Mouse (Mus musculus) embryonic facial prominence, embryonic 14.5 days (tissue): ENCODE data around the gene Itpr3. TPM values are rescaled to one million over a fixed set of nuclear protein-coding genes. Genes with fewer than 3 reads are reported as not detected.

Source experiments
- ATAC-seq: fragments of 200-750 bp; cut with Nextera tagmentation; 2 replicates; pipeline ENCODE4 v1.8.0; 2017; ENCODE audit warnings: low read depth, moderate number of reproducible peaks, moderate TSS enrichment
- DNase-seq: peaks from one replicate; pipeline ENCODE4 v3.0.0-alpha.2; 2015; ENCODE audit warnings: low spot score
- H3K27ac ChIP-seq: fragments of 300-500 bp; sonication (generic); replicated peaks from 2 replicates; pipeline ENCODE4 v1.5.1; 2014; ENCODE audit warnings: low read depth, mild to moderate bottlenecking, low read length, moderate library complexity
- H3K27me3 ChIP-seq: fragments of 300-500 bp; sonication (generic); replicated peaks from 2 replicates; pipeline ENCODE4 v1.6.1; 2014; ENCODE audit warnings: low read length; ENCODE audit not compliant: control insufficient read depth, insufficient read depth
- H3K36me3 ChIP-seq: fragments of 300-500 bp; sonication (generic); 2 replicates; pipeline ENCODE4 v1.6.1; 2014; ENCODE audit warnings: low read length, mixed read lengths; ENCODE audit not compliant: control insufficient read depth, insufficient read depth
- H3K4me1 ChIP-seq: fragments of 300-500 bp; sonication (generic); 2 replicates; pipeline ENCODE4 v1.6.1; 2014; ENCODE audit warnings: antibody characterized with exemption, low read length; ENCODE audit not compliant: control insufficient read depth, insufficient read depth
- H3K4me2 ChIP-seq: fragments of 300-500 bp; sonication (generic); 2 replicates; pipeline ENCODE4 v1.6.1; 2014; ENCODE audit warnings: low read depth, mild to moderate bottlenecking, low read length, moderate library complexity, mixed read lengths
- H3K4me3 ChIP-seq: fragments of 300-500 bp; sonication (generic); 2 replicates; pipeline ENCODE4 v1.5.1; 2014; ENCODE audit warnings: low read depth, mild to moderate bottlenecking, low read length
- H3K9ac ChIP-seq: fragments of 300-500 bp; sonication (generic); 2 replicates; pipeline ENCODE4 v1.6.1; 2014; ENCODE audit warnings: low read depth, mild to moderate bottlenecking, low read length, moderate library complexity, mixed read lengths
- H3K9me3 ChIP-seq: fragments of 300-500 bp; sonication (generic); 2 replicates; pipeline ENCODE4 v1.6.1; 2016; ENCODE audit warnings: low read length; ENCODE audit not compliant: control insufficient read depth
- WGBS: fragments of 180-500 bp; shearing (Covaris S2); extraction: QIAGEN DNeasy Blood & Tissue Kit; methylation state at CpG from one replicate; pipeline ENCODE4 v1.1.7; 2014; 5-methylcytosine and 5-hydroxymethylcytosine counted together
- polyA plus RNA-seq: library from polyadenylated mRNA; unstranded; fragments of >200 nt; fragmentation: Nextera tagmentation; extraction: Ambion mirVana; gene quantifications from 2 replicates; pipeline ENCODE4 v1.2.1, GENCODE M21; 2014

Itpr3 gene
- polyA plus RNA-seq = 5.0 and 5.5 TPM in 2 replicates

DNA sequence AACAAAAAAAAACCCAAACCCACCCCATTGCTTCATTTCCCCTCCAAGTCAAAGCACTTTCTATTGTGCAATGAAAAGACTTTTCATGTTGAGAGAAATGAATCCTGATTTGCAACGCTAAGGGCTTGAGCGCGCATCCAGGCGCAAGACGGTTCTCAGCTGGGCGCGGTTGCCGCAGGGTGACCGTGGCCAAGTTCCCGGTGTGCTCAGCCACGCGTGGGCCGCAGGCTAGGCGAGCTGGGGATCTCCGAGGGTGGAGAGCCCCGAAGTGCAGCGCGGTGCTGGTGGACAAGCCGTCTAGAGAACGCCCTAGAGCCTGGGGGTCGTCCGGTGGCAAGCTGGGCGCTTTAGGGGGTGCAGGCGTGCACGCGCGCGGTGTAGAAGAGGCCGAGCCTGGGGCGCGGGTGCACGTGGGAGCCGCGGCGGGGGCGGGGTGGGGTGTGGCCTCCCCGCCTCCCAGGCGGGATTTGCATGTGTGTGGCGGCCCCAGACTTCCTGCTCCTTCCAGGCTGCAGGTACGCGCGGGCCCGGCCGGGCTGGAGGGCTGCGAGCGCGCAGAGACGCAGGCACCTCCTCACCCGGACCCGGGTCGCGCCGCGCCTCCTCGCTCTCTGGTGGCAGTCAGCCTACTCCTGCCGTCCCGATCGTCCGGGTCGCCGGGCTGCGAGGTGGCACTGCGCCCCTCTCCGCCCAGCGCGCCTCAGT is at the start of gene Itpr3:
Gene Itpr3 (plus strand): TSS at position 493 of the 705 bp plus-strand sequence.
- H3K36me3 ChIP-seq = no peaks in the 10 kb centered on the region
- H3K27me3 ChIP-seq = no peaks in the 10 kb centered on the region
- peak; percentile 87 for DNase-seq
- H3K4me2 ChIP-seq = peak within 1 kb of the TSS; percentile 97
- no peaks in the 10 kb centered on the region for H3K9me3 ChIP-seq
- peak within 1 kb of the TSS; percentile 70 for H3K9ac ChIP-seq
- H3K4me3 ChIP-seq = peak within 1 kb of the TSS; percentile 66
- WGBS = under 1% methylated on average over 29 of the region's 66 CpGs
- peaks cover 11% of the 10 kb centered on the region; the same call in 1 of the 2 replicates for H3K4me1 ChIP-seq
- ATAC-seq = peak; percentile 74
- H3K27ac ChIP-seq = peak within 1 kb of the TSS; percentile 88

DNA sequence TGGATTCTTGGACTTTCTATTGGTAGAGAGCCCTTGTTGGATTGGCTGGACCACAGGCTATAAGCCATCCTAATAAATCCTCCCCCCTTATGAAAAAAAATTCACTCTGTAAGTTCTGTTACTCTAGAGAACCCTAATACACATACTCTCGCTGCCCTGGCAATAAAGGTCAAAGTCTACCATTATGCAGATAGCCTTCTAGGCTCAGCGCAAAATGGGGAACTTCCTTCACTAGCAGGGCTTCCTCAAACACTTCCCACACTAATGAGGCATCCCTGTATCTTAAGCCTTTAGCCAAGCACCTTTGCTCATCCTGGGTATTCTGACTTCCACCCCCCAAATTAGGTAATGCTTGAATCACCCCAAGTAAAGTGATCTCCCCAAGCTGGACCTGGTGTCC is 48.8 kb upstream of the Itpr3 start:
- H3K4me3 ChIP-seq = no peak overlapping the region
- no peaks in the 10 kb centered on the region for H3K27me3 ChIP-seq
- DNase-seq = no peak
- no peaks in the 10 kb centered on the region for H3K9me3 ChIP-seq
- H3K4me1 ChIP-seq = no peaks in the 10 kb centered on the region
- no peaks in the 10 kb centered on the region for H3K36me3 ChIP-seq
- H3K4me2 ChIP-seq = no peak overlapping the region
- 83% methylated on average over 2 of the region's 2 CpGs for WGBS
- no peak overlapping the region for H3K9ac ChIP-seq
- no peak overlapping the region for H3K27ac ChIP-seq
- no peak for ATAC-seq

DNA sequence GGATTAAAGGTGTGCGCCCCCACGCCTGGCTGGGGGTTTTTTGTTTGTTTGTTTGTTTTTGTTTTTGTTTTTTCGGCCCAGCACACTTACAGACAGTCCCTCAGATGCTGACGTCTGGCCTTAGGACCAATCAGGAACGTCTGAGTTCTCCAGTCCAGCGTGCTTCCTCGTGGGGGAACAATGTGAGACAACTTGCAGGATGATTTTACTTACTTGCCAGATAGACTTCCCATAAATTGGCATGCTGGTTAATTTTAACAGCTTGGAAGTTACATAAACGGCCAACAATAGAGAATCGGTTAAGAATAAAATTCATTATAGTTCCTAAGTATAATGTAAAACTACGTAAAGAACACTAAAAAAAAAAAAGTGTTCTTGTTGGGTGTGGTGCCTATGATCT is 45.9 kb upstream of the Itpr3 start:
- WGBS = 84% methylated on average over 10 of the region's 10 CpGs
- H3K4me2 ChIP-seq = no peak overlapping the region
- no peaks in the 10 kb centered on the region for H3K9me3 ChIP-seq
- ATAC-seq = no peak
- H3K4me1 ChIP-seq = no peaks in the 10 kb centered on the region
- no peak overlapping the region for H3K9ac ChIP-seq
- no peak overlapping the region for H3K4me3 ChIP-seq
- no peaks in the 10 kb centered on the region for H3K36me3 ChIP-seq
- DNase-seq = no peak
- no peak overlapping the region for H3K27ac ChIP-seq
- H3K27me3 ChIP-seq = no peaks in the 10 kb centered on the region

DNA sequence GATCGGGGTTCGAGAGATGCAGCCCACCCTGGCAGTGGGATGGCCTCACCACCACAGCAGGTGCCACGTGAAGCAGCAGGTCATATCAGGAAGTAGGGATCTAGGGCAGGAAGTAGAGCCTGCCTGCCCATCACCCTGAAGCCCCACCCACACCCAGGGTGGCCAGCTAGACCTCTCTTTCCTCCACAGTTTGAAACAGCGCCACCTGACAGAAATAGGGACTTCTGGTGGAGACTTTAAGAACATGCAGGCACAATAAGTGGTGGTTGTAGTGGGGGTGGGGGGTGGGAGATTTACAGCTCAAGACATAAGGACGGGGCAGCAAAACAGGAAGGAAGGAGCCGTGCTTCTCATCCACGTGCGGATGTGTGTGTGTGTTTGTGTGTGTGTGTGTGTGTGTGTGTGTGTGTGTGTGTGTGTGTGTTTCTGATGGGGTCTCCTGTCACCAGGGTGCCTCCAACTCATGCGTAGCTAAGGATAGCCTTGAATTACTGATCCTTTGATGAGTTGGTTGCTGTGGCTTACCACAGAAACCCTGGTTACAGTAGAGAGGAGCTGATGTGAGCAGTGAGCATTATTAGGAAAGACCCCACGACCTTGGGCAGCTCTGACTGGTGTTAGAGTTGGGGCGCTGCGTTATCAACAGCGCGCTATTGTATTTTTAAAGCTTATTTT is 45.0 kb upstream of the Itpr3 start:
- no peak overlapping the region for H3K4me2 ChIP-seq
- ATAC-seq = no peak
- WGBS = 54% methylated on average over 14 of the region's 14 CpGs
- DNase-seq = no peak
- H3K9ac ChIP-seq = no peak overlapping the region
- H3K9me3 ChIP-seq = no peaks in the 10 kb centered on the region
- H3K4me1 ChIP-seq = no peaks in the 10 kb centered on the region
- no peaks in the 10 kb centered on the region for H3K27me3 ChIP-seq
- no peak overlapping the region for H3K4me3 ChIP-seq
- no peaks in the 10 kb centered on the region for H3K36me3 ChIP-seq
- H3K27ac ChIP-seq = no peak overlapping the region

DNA sequence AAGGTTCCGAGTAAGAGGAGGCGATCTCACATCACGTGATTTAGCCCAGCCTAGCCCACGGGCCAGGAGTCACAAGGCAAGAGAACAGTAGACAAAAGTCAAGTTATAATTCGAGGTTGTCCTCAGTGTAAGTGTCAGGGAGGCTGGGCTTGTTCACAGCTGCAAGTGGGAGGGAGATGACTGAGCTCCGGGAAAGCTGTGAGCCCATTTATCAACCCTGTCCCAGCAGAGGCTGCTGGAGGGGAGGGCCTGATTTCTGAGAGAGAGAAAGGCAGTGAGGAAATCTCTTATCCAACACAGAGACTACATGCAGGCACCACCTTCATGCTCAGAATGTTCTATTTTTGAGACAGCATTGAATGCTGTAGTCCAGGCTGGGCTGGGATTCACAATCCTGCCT is 44.2 kb upstream of the Itpr3 start:
- no peaks in the 10 kb centered on the region for H3K9me3 ChIP-seq
- WGBS = 42% methylated on average over 6 of the region's 6 CpGs
- ATAC-seq = no peak
- no peak overlapping the region for H3K27ac ChIP-seq
- no peak for DNase-seq
- H3K4me3 ChIP-seq = no peak overlapping the region
- no peak overlapping the region for H3K4me2 ChIP-seq
- no peak overlapping the region for H3K9ac ChIP-seq
- no peaks in the 10 kb centered on the region for H3K36me3 ChIP-seq
- H3K27me3 ChIP-seq = no peaks in the 10 kb centered on the region
- H3K4me1 ChIP-seq = no peaks in the 10 kb centered on the region

DNA sequence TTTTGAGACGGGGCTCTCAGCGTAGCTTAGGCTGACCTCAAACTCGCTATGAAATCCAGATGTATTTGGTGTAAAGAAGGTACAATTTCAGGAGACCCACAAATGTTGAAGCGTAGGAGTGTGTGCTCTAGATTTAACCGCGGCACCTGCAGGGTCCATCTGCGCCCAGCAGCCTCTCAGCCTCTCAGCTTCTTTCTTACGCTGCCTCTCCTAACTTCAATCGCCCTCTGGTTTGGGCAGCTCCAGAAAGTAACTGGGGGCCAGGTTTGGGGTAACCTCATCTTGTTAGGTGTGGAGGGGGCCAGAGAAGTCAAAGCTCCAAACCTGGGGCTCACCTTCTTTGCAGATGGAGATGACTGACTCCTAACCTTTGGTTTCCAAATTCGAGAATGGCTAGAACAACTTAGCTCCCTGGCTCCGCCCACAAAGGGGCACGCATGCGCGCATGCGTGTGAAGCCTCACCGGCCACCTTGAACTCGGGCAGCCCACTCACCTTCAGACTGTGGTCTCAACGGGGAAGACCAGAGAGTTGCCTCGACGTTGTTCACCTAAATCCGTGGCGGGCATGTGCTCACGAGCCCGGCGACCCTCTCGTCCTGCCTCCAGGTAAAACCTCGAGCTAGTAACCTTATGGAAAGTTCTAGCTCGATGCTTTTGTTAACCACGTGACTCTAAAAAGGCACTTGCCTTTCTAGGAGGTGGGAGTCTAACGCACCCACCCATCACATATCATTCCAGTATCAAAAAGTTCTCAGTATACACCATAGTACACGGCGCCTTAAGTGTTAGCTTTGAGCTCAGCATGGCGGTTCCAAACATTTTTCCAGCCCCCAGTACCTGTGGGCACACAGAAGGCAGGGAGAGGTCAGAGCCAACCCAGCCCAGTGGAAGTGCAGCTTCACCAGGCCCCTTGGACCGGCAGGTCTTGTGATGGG is 39.3 kb upstream of the Itpr3 start:
- Histone ChIP-seq H3K27me3 (no peaks in the 10 kb centered on the region), H3K27ac (peak overlapping the region; percentile 68), H3K9me3 (no peaks in the 10 kb centered on the region), H3K4me1 (peaks cover 7% of the 10 kb centered on the region; the same call in 1 of the 2 replicates), H3K9ac (peak overlapping the region; percentile 68), H3K4me3 (peak overlapping the region; percentile 56), H3K4me2 (peak overlapping the region; percentile 87), H3K36me3 (peaks cover 32% of the 10 kb centered on the region)
- DNase-seq = peak; percentile 93
- 5% methylated on average over 33 of the region's 34 CpGs for WGBS
- peak; percentile 83 for ATAC-seq

DNA sequence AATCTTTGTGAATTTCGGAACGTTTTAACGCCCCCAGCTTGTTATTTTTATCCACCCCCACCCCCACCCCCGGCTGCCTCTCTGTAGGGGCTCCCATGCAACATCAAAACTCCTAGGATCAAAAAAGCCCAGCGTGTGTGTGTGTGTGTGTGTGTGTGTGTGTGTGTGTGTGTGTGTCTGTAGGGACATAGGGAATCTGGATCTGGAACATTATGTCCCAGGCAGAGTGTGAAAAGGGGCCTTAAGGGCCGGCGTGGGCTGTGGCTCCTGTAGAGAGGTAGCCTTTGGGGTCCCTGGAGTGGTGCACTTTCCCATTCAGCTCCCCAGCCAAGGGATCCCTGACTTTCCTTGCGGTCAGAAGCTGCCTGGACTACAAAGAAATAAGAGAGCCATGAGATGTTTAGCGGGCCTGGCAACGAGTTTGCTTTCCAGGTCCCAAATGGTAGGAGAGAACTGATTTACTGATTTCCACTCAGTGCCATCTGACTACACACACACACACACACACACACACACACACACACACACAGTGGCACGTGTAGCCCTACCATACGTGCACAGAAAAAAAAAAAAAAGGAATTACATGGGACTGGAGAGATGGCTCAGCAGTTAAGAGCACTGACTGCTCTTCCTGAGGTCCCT is 38.4 kb upstream of the Itpr3 start:
- H3K9me3 ChIP-seq = no peaks in the 10 kb centered on the region
- H3K4me3 ChIP-seq = peak overlapping the region; percentile 56
- peak overlapping the region; percentile 68 for H3K27ac ChIP-seq
- 39% methylated on average over 12 of the region's 12 CpGs for WGBS
- no peak for DNase-seq
- peak overlapping the region; percentile 68 for H3K9ac ChIP-seq
- H3K4me2 ChIP-seq = peak overlapping the region; percentile 87
- peaks cover 38% of the 10 kb centered on the region for H3K36me3 ChIP-seq
- no peak for ATAC-seq
- no peaks in the 10 kb centered on the region for H3K27me3 ChIP-seq
- H3K4me1 ChIP-seq = peaks cover 7% of the 10 kb centered on the region; the same call in 1 of the 2 replicates

DNA sequence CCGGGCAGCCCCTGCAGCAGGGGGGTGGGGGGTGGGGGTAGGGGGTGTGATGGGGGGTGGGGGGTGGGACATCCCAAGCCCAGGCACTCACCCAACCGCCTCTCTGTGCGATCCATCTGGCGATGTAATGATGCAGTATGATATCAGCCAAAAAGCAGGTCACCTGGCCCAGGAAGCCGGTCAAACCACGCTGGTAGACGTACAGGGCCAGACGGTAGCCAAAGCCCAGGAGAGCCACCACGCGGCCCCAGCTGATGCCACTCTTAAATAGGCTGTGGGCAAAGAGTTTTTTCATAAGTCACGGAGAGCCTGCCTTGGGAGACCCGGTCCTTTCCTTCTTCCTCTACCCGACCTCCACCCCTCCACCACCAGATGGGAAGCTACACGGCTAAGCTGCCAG is 36.0 kb upstream of the Itpr3 start:
- Histone ChIP-seq H3K9ac (no peak overlapping the region), H3K36me3 (peaks cover 60% of the 10 kb centered on the region), H3K4me2 (no peak overlapping the region), H3K27me3 (no peaks in the 10 kb centered on the region), H3K4me1 (peaks cover 7% of the 10 kb centered on the region; the same call in 1 of the 2 replicates), H3K9me3 (no peaks in the 10 kb centered on the region), H3K4me3 (no peak overlapping the region), H3K27ac (no peak overlapping the region)
- 87% methylated on average over 13 of the region's 14 CpGs for WGBS
- ATAC-seq = no peak
- no peak for DNase-seq
